Mouse (Mus musculus): Measurements from ENCODE around the gene Hpse. TPM values are rescaled to one million over a fixed set of nuclear protein-coding genes. Genes with fewer than 3 reads are reported as not detected.
A peak's percentile ranks its signal among the peaks of the same experiment; 100 is the strongest.

The Hpse gene
- polyA plus RNA-seq (2014; fragmentation: Nextera tagmentation; extraction: Ambion mirVana) = 1.5 and 2.1 TPM in 2 replicates

DNA sequence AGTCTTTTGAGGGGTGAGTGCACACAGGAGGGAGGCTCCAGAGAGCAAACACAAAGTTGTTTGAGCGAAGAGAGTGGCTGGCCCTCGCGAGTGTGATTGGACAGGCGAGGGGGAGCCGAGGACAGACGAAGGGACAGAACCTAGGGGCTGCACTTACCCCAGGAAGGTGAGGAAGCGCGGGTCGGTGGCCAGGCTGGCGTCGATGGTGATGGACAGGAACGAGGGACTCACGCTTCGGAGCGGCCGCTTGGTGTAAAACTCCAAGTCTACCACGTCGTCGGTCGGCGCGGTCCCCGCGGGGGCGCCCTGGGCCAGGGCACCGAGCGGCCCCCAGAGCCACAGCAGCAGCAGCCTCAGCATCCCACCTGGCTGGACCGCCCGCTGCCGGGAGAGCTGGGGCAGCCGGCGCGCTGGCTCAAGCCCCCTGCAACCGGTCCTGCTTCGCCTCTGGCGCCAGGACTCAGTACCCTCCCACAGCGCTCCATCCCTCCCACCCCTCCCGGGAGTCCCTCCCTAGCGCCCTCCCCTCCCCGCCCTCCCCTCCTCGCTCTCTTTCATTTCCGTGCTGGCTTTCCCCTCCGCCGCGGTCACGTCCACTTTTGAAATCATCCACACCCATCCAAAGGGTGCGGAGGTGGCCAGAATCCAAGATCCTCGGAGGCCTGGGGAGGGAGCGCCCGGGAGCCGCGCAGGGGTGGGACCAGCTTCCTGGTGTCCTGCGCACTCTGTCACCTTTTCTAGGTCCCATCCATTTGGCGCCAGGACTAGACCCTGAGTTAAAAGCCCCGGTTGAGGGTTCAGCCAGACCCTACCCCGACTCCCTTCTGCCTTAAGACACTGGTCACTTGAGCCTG, at the start of gene Hpse:
Gene Hpse, minus strand, starts transcription at position 482 of the 854 bp plus-strand sequence.
- Histone ChIP-seq H3K36me3 (ENCODE audit: control insufficient read depth, insufficient read depth, low read length) (no peaks in the 10 kb centered on the region), H3K9ac (ENCODE audit: low read length) (peak within 1 kb of the TSS; percentile 66), H3K4me3 (ENCODE audit: low read depth, low read length) (peak within 1 kb of the TSS; percentile 45), H3K4me2 (ENCODE audit: low read depth, severe bottlenecking) (peak within 1 kb of the TSS; percentile 79), H3K27me3 (ENCODE audit: control insufficient read depth, insufficient read depth, low read length) (peaks cover 6% of the 10 kb centered on the region), H3K4me1 (ENCODE audit: control insufficient read depth, insufficient read depth, low read length) (no peaks in the 10 kb centered on the region), H3K27ac (replicated peaks; ENCODE audit: low read depth, low read length) (no peak within 1 kb of the TSS), H3K9me3 (ENCODE audit: control insufficient read depth, low read length) (no peaks in the 10 kb centered on the region)
- WGBS = under 1% methylated on average over 49 of the region's 56 CpGs
- ATAC-seq (ENCODE audit: insufficient number of reproducible peaks, low FRiP score, low TSS enrichment, low read depth) (peak; percentile 65; the same call in 1 of the 2 replicates), DNase-seq (ENCODE audit: low spot score) (peak; percentile 56)

GRCm38 (mm10) chr5:100766026-100766425, 46.5 kb upstream of the Hpse start:
- H3K9ac ChIP-seq (ENCODE audit: low read length) = no peak overlapping the region
- no peak for ATAC-seq (ENCODE audit: insufficient number of reproducible peaks, low FRiP score, low TSS enrichment, low read depth)
- WGBS = 96% methylated on average over 7 of the region's 7 CpGs

DNA sequence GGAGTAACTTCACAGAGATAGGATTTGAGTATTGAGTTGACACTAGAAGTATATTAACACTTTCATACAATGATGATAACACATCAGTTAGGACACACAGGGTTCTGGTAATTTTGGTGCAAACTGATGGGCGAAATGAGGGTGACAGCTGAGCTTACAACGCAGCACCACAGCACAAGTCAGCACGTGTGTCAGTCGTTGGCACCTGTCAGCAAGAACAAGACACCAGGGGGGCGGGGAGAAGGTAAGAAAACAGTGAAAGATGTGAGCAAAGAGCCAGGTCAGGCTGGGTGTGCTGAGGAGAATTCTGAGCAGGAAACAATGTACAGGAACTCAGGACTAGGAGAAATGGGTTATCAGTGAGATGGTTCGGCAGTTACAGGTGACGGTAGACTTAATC, 42.2 kb upstream of the Hpse start:
- peaks cover 11% of the 10 kb centered on the region; the same call in 1 of the 2 replicates for H3K36me3 ChIP-seq (ENCODE audit: control insufficient read depth, insufficient read depth, low read length)
- no peaks in the 10 kb centered on the region for H3K4me1 ChIP-seq (ENCODE audit: control insufficient read depth, insufficient read depth, low read length)
- DNase-seq (ENCODE audit: low spot score) = no peak
- H3K9ac ChIP-seq (ENCODE audit: low read length) = no peak overlapping the region
- no peak for ATAC-seq (ENCODE audit: insufficient number of reproducible peaks, low FRiP score, low TSS enrichment, low read depth)
- H3K4me3 ChIP-seq (ENCODE audit: low read depth, low read length) = no peak overlapping the region
- WGBS = 93% methylated on average over 7 of the region's 7 CpGs
- H3K9me3 ChIP-seq (ENCODE audit: control insufficient read depth, low read length) = no peaks in the 10 kb centered on the region
- no peak overlapping the region for H3K27ac ChIP-seq (replicated peaks; ENCODE audit: low read depth, low read length)
- H3K4me2 ChIP-seq (ENCODE audit: low read depth, severe bottlenecking) = no peak overlapping the region
- no peaks in the 10 kb centered on the region for H3K27me3 ChIP-seq (ENCODE audit: control insufficient read depth, insufficient read depth, low read length)

More at GRCm38 (mm10) chr5:100766026-100766425, 46.5 kb upstream of the Hpse start:
- H3K36me3 ChIP-seq (ENCODE audit: control insufficient read depth, insufficient read depth, low read length) = peaks cover 16% of the 10 kb centered on the region; the same call in 1 of the 2 replicates
- H3K27ac ChIP-seq (replicated peaks; ENCODE audit: low read depth, low read length) = no peak overlapping the region
- H3K9me3 ChIP-seq (ENCODE audit: control insufficient read depth, low read length) = no peaks in the 10 kb centered on the region
- no peaks in the 10 kb centered on the region for H3K27me3 ChIP-seq (ENCODE audit: control insufficient read depth, insufficient read depth, low read length)
- no peak for DNase-seq (ENCODE audit: low spot score)
- no peaks in the 10 kb centered on the region for H3K4me1 ChIP-seq (ENCODE audit: control insufficient read depth, insufficient read depth, low read length)
- H3K4me2 ChIP-seq (ENCODE audit: low read depth, severe bottlenecking) = no peak overlapping the region
- no peak overlapping the region for H3K4me3 ChIP-seq (ENCODE audit: low read depth, low read length)

- H3K27ac ChIP-seq (replicated peaks; ENCODE audit: low read depth, low read length) = no peak overlapping the region
- H3K36me3 ChIP-seq (ENCODE audit: control insufficient read depth, insufficient read depth, low read length) = peaks cover 8% of the 10 kb centered on the region; the same call in 1 of the 2 replicates
- no peaks in the 10 kb centered on the region for H3K27me3 ChIP-seq (ENCODE audit: control insufficient read depth, insufficient read depth, low read length)
- H3K9ac ChIP-seq (ENCODE audit: low read length) = no peak overlapping the region
- H3K4me1 ChIP-seq (ENCODE audit: control insufficient read depth, insufficient read depth, low read length) = no peaks in the 10 kb centered on the region
- H3K9me3 ChIP-seq (ENCODE audit: control insufficient read depth, low read length) = no peaks in the 10 kb centered on the region
- DNase-seq (ENCODE audit: low spot score) (no peak), ATAC-seq (ENCODE audit: insufficient number of reproducible peaks, low FRiP score, low TSS enrichment, low read depth) (no peak)
- no peak overlapping the region for H3K4me2 ChIP-seq (ENCODE audit: low read depth, severe bottlenecking)
- 88% methylated on average over 10 of the region's 10 CpGs for WGBS
- H3K4me3 ChIP-seq (ENCODE audit: low read depth, low read length) = no peak overlapping the region
Measured at GRCm38 (mm10) chr5:100760049-100760663, 40.6 kb upstream of the Hpse start.

- H3K36me3 ChIP-seq (ENCODE audit: control insufficient read depth, insufficient read depth, low read length) = peaks cover 2% of the 10 kb centered on the region; the same call in 1 of the 2 replicates
- 95% methylated on average over 5 of the region's 5 CpGs for WGBS
- no peak overlapping the region for H3K27ac ChIP-seq (replicated peaks; ENCODE audit: low read depth, low read length)
- H3K4me2 ChIP-seq (ENCODE audit: low read depth, severe bottlenecking) = no peak overlapping the region
- no peak overlapping the region for H3K4me3 ChIP-seq (ENCODE audit: low read depth, low read length)
- no peak for DNase-seq (ENCODE audit: low spot score)
- ATAC-seq (ENCODE audit: insufficient number of reproducible peaks, low FRiP score, low TSS enrichment, low read depth) = no peak
- H3K9ac ChIP-seq (ENCODE audit: low read length) = no peak overlapping the region
- H3K4me1 ChIP-seq (ENCODE audit: control insufficient read depth, insufficient read depth, low read length) = no peaks in the 10 kb centered on the region
- no peaks in the 10 kb centered on the region for H3K9me3 ChIP-seq (ENCODE audit: control insufficient read depth, low read length)
- no peaks in the 10 kb centered on the region for H3K27me3 ChIP-seq (ENCODE audit: control insufficient read depth, insufficient read depth, low read length)
Measured at GRCm38 (mm10) chr5:100758121-100758520, 38.6 kb upstream of the Hpse start.

DNA sequence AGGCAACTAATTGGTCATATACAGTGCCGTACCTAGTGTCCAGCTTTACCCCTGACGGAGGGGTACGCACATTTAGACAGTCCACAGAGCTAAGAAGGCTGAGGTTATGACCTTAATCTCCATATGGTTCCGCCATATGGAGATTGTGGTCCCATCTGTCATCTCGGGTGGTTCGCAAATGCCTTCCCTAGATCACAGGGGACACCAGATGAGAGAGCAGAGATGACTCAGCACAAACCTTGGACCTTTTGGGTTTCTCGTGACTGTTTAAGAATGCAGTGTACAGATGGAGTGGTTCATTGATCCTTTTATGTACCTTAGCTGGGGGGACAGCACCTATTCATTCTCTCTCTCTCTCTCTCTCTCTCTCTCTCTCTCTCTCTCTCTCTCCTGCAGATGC, 33.9 kb upstream of the Hpse start:
- no peaks in the 10 kb centered on the region for H3K27me3 ChIP-seq (ENCODE audit: control insufficient read depth, insufficient read depth, low read length)
- H3K27ac ChIP-seq (replicated peaks; ENCODE audit: low read depth, low read length) = no peak overlapping the region
- no peaks in the 10 kb centered on the region for H3K9me3 ChIP-seq (ENCODE audit: control insufficient read depth, low read length)
- no peaks in the 10 kb centered on the region for H3K36me3 ChIP-seq (ENCODE audit: control insufficient read depth, insufficient read depth, low read length)
- 71% methylated on average over 7 of the region's 7 CpGs for WGBS
- H3K4me1 ChIP-seq (ENCODE audit: control insufficient read depth, insufficient read depth, low read length) = no peaks in the 10 kb centered on the region
- DNase-seq (ENCODE audit: low spot score) = no peak
- H3K4me3 ChIP-seq (ENCODE audit: low read depth, low read length) = no peak overlapping the region
- no peak for ATAC-seq (ENCODE audit: insufficient number of reproducible peaks, low FRiP score, low TSS enrichment, low read depth)
- H3K4me2 ChIP-seq (ENCODE audit: low read depth, severe bottlenecking) = no peak overlapping the region
- no peak overlapping the region for H3K9ac ChIP-seq (ENCODE audit: low read length)

GRCm38 (mm10) chr5:100751655-100752054, 32.1 kb upstream of the Hpse start:
- Histone ChIP-seq H3K9me3 (ENCODE audit: control insufficient read depth, low read length) (no peaks in the 10 kb centered on the region), H3K27ac (replicated peaks; ENCODE audit: low read depth, low read length) (no peak overlapping the region), H3K9ac (ENCODE audit: low read length) (no peak overlapping the region), H3K4me1 (ENCODE audit: control insufficient read depth, insufficient read depth, low read length) (no peaks in the 10 kb centered on the region), H3K4me3 (ENCODE audit: low read depth, low read length) (no peak overlapping the region), H3K4me2 (ENCODE audit: low read depth, severe bottlenecking) (no peak overlapping the region), H3K36me3 (ENCODE audit: control insufficient read depth, insufficient read depth, low read length) (no peaks in the 10 kb centered on the region), H3K27me3 (ENCODE audit: control insufficient read depth, insufficient read depth, low read length) (no peaks in the 10 kb centered on the region)
- ATAC-seq (ENCODE audit: insufficient number of reproducible peaks, low FRiP score, low TSS enrichment, low read depth) = no peak
- no peak for DNase-seq (ENCODE audit: low spot score)
- 69% methylated on average over 4 of the region's 4 CpGs for WGBS

DNA sequence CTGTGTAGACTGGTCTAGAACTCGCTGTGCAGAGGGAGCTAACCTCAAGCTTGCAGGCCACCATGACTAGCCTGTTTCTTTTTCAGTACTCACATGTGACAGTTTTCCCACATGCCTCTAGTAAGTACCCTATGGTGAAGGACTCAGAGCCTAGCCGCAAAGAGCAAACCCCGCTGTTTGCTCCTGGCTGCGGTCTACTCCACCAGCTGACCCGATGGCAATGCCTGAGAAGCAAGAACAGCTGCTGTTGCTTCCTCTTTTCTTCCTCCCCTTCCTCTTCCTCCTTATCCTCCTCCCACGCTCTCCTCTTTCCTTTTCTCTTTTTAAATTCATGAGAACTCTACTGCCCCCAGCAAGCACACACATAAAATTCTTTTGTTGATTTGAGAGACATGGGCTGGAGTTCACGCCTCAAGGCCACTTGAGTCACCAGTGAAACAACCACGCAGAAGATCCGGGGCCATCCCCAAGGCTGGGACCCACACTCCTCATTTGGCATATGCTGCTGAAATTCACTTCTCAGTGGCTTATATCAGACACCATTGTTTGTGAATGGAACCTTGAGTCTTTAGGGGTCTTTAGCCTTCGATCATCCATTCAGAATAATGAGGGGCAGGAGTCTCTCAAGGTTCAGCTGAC, 31.2 kb upstream of the Hpse start:
- H3K9ac ChIP-seq (ENCODE audit: low read length) = no peak overlapping the region
- WGBS = 86% methylated on average over 10 of the region's 10 CpGs

More for the DNA sequence above, 31.2 kb upstream of the Hpse start:
- no peaks in the 10 kb centered on the region for H3K9me3 ChIP-seq (ENCODE audit: control insufficient read depth, low read length)
- H3K27me3 ChIP-seq (ENCODE audit: control insufficient read depth, insufficient read depth, low read length) = no peaks in the 10 kb centered on the region
- ATAC-seq (ENCODE audit: insufficient number of reproducible peaks, low FRiP score, low TSS enrichment, low read depth) = no peak
- H3K36me3 ChIP-seq (ENCODE audit: control insufficient read depth, insufficient read depth, low read length) = no peaks in the 10 kb centered on the region
- no peak overlapping the region for H3K27ac ChIP-seq (replicated peaks; ENCODE audit: low read depth, low read length)
- no peak for DNase-seq (ENCODE audit: low spot score)
- no peak overlapping the region for H3K4me3 ChIP-seq (ENCODE audit: low read depth, low read length)
- no peaks in the 10 kb centered on the region for H3K4me1 ChIP-seq (ENCODE audit: control insufficient read depth, insufficient read depth, low read length)
- no peak overlapping the region for H3K4me2 ChIP-seq (ENCODE audit: low read depth, severe bottlenecking)

Data from limb, embryonic 11.5 days (tissue).